Mouse (Mus musculus): ENCODE measurements around the gene Hinfp.

- TF ChIP-seq GATA1 (IDR thresholded peaks at IDR 0.05; ENCODE audit: low read length) (no peak), TAL1 (IDR thresholded peaks at IDR 0.05; ENCODE audit: low read length) (no peak)
Measured at GRCm38 (mm10) chr9:44249181-44250146, 56.0 kb downstream of the Hinfp start.
